Mouse (Mus musculus): ENCODE data around the gene Tap2. TPM values are rescaled to one million over a fixed set of nuclear protein-coding genes. Genes with fewer than 3 reads are reported as not detected.
"Not testable (repeated sequence)": the region's sequence is repeated elsewhere in the genome, so short reads cannot be mapped to it uniquely, and the experiment has no call there.

Gene Tap2
- total RNA-seq, 2 experiments from 2014 or later, result 4.8 to 6.3 TPM

DNA sequence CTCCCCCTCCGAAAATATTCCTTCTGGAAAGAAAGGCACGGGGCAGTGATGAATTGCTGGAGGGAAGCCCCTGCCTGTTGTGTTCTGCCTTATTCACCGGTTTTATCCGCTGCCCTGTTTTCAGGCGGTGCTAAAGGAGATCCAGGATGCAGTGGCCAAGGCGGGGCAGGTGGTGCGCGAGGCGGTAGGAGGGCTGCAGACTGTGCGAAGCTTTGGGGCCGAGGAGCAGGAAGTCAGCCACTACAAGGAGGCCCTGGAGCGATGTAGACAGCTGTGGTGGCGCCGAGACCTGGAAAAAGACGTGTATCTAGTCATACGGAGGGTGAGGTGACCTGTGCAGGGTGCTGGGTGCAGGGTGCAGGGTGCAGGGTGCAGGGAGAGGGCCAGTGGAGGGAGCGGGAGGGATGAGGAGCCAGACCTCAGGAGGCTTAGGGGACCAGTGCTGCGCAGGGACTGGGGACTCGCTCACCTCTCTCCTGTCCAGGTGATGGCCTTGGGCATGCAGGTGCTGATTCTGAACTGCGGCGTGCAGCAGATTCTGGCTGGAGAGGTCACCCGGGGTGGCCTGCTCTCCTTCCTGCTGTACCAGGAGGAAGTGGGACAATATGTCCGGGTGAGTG, 8.5 kb downstream of the Tap2 start:
- no peak for DNase-seq (ENCODE audit: low spot score in 2 of 2)

DNA sequence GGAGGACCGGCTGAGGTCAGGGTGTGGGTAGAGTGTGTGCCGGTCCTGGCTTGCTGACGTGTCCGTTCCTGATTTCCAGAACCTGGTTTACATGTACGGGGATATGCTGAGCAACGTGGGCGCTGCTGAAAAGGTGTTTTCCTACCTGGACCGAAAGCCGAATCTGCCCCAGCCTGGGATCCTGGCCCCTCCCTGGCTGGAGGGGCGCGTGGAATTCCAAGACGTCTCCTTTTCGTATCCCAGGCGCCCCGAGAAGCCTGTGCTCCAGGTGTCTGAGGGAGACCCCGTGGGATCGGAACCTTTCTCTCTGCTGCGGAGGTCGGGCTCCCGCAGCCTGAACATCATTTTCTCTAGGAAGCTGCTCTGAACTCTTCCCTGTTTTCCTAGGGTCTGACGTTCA, 10.6 kb downstream of the Tap2 start:
- DNase-seq (ENCODE audit: low spot score in 2 of 2), result no peak

DNA sequence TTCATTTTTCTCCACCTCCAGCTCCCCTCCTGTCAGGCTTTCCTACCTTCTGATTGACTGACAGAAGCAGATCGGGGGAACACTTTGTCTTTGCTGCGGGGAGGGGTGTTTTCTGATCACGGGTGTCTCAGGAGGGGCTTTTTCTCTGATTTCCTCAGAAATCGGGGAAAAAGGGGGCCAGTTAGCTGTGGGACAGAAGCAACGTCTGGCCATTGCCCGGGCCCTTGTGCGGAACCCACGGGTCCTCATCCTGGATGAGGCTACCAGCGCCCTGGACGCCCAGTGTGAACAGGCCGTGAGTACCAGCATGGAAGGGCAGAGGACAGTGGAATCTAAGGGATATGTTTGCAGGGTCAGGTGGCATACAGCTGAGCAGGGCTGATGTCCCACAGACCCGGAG, 11.8 kb downstream of the Tap2 start:
- DNase-seq (ENCODE audit: low spot score in 2 of 2), result no peak

DNA sequence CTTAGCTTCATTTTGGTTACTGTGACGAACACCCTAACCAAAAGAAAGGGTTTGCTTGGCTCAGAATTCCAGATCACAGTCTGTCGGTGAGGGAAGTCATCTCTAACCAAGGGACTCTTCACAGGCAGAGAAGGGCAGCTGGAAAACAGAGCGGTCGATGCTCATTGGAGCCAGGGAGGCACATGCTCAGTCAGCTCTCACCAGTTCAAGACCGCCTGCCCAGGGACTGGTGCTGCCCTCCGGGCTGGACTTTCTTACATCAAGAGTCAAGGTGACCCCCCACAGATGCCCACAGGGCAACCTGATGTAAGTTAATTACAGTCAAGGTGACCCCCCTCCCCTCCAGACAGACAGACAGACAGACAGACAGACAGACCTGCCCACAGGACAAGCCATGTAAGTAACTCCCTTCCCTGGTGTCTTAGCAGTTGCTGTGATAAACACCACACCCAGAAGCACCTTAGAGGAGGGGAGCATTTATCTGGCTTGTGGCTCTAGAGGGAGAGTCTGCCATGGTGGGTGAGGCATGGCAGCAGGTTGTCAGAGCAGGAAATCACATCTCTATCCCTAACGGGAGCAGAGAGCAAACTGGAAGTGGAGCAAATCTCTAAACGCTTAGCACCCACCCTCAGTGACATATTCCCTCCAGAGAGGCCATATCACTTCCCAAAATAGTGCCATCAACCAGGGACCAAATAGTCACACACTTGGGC, 14.0 kb downstream of the Tap2 start:
- no peak for DNase-seq (ENCODE audit: low spot score in 2 of 2)

DNA sequence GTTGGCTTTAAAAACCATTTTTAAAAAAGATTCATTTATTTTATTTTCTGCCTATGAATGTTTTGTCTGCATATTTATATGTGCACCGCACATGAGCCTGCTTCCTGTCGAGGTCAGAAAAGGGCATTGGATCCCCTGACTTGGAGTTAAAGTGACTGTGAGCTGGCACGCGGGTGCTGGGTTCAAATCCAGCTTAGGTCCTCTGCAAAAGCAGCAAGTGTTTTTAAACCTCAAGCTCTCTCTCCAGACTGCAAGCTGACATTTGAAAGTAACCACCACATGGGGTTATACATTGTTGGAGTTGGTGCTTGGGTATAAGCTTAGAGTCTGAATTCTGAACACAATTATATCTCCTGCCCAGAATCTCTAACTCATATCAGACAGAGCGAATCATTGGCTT, 14.7 kb downstream of the Tap2 start:
- no peak for DNase-seq (ENCODE audit: low spot score in 2 of 2)

DNA sequence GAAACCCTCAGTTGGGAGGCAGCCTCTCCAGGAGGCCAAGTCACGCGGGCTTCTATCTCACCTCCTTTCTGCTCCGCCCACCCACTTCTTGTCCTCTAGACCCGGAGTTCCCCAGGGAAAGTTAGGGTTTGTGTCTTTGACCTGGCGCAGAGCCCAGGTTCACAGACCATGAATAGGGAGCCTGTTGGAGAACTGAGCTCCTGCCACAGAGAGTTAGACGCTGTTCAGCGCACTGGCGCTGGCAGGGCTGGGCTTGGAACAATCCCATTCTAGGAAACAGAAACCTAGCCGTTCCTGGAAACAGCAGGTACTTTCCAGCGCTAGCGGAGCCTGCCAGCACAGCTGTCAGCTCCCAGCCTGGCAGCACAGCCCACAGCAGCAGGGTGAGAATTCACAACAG, 15.3 kb downstream of the Tap2 start:
- peak; percentile 32 to 45 for DNase-seq (ENCODE audit: low spot score in 2 of 2)

DNA sequence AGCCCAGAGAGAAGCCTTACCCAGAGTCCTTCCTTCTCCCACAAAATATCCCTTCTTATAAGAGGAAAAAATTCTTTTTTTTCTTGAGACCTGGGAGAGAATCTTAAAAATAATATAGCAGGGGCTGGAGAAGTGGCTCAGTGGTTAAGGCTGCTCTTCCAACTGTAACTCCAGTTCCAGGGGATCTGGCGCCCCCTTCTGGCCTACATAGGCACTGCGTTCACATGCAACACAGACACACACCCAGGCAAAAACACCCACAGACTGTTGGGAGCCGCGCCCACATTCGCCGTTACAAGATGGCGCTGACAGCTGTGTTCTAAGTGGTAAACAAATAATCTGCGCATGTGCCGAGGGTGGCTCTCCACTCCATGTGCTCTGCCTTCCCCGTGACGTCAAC, 15.8 kb downstream of the Tap2 start:
- peak; percentile 66 to 70 for DNase-seq (ENCODE audit: low spot score in 2 of 2)

DNA sequence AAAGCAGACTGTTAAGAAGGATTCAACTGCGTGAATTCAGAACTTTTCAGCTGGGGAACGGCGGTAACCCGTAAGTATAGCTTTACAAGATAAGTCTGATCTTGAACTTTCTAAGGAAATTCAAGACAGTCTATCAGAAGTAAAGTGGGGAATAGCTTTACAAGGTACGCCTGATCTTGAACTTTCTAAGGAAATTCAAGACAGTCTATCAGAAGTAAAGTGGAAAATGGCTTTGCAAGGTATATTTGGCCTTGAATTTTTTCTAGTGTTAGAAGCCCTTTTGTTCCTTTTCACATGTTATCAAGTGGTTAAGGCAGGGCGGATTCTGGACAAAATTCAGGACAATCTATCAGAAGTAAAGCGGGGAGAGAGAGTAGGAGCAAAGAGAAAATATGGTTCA, 16.5 kb downstream of the Tap2 start:
- not testable (repeated sequence) for DNase-seq (ENCODE audit: low spot score in 2 of 2)

DNA sequence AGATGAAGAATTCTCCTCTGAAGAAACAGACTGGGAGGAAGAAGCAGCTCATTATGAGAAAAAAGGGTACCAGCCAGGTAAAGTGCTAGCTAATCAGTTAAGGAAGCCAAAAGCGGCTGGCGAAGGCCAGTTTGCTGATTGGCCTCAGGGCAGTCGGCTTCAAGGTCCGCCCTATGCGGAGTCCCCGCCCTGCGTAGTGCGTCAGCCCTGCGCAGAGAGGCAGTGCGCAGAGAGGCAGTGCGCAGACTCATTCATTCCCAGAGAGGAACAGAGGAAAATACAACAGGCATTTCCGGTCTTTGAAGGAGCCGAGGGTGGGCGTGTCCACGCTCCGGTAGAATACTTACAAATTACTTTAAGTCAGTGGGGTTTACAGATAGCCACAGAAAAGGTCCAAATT, 17.1 kb downstream of the Tap2 start:
- DNase-seq (ENCODE audit: low spot score in 2 of 2), result not testable (repeated sequence)

DNA sequence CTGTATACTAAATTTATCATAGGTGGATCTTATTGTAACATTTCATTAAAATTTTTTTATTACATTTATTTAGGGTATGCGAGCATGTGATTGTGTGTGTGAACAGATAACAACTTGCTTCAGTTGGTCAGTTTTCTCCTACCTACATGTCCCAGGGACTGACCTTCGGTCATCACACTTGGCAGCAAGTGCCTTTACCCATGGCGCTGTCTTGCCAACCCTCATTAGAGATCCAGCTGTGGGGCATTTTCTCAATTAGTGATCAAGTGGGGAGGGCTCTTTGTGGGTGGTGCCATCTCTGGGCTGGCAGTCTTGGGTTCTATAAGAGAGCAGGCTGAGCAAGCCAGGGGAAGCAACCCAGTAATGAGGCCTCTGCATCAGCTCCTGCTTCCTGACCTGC, 21.5 kb downstream of the Tap2 start:
- no peak for DNase-seq (ENCODE audit: low spot score in 2 of 2)

DNA sequence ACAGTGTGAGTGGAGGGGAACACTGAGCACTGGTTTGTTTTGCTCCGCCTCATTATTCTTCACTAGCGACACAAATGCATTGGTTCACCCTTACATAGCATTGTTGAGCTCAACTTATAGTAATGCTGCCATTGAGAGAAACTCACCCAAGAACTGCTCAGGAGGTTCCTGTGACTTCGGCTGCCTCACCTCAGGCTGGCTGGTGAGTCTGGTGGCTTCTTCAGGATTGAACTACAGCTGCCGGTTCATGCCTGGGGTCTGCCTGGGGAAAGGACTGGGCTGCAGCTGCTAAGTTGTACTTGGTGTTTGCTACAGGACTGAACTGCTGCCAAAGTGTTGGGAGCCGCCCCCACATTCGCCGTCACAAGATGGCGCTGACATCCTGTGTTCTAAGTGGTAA, 22.1 kb downstream of the Tap2 start:
- DNase-seq (ENCODE audit: low spot score in 2 of 2), result no peak

DNA sequence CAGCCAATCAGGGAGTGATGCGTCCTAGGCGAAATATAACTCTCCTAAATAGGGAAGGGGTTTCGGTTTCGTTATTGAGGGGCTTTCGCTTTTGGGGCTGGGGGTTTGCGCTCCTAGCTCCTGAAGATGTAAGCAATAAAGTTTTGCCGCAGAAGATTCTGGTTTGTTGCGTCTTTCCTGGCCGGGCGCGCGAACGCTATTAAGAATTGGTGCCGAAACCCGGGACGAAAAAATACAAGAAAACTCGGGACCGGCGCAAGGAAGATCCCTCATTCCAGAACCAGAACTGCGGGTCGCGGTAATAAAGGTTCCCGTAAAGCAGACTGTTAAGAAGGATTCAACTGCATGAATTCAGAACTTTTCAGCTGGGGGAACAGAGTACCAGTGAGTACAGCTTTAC, 22.6 kb downstream of the Tap2 start:
- DNase-seq (ENCODE audit: low spot score in 2 of 2), result not testable (repeated sequence)

DNA sequence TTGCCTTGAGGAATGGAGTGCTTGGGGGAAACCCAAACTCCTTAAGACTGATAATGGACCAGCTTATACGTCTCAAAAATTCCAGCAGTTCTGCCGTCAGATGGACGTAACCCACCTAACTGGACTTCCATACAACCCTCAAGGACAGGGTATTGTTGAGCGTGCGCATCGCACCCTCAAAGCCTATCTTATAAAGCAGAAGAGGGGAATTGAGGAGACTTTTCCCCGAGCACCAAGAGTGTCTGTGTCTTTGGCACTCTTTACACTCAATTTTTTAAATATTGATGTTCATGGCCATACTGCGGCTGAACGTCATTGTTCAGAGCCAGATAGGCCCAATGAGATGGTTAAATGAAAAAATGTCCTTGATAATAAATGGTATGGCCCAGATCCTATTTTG, 27.6 kb downstream of the Tap2 start:
- DNase-seq (ENCODE audit: low spot score in 2 of 2), result not testable (repeated sequence)

DNA sequence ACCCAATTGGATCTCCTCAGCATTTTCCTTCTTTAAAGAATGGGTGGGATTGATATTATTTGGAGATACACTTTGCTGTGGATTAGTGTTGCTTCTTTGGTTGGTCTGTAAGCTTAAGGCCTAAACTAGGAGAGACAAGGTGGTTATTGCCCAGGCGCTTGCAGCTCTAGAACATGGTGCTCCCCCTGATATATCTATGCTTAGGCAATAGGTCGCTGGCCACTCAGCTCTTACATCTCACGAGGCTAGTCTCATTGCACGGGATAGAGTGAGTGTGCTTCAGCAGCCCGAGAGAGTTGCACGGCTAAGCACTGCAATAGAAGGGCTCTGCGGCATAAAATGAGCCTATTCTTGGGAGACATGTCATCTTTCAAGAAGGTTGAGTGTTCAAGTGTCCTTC, 28.7 kb downstream of the Tap2 start:
- DNase-seq (ENCODE audit: low spot score in 2 of 2), result not testable (repeated sequence)

DNA sequence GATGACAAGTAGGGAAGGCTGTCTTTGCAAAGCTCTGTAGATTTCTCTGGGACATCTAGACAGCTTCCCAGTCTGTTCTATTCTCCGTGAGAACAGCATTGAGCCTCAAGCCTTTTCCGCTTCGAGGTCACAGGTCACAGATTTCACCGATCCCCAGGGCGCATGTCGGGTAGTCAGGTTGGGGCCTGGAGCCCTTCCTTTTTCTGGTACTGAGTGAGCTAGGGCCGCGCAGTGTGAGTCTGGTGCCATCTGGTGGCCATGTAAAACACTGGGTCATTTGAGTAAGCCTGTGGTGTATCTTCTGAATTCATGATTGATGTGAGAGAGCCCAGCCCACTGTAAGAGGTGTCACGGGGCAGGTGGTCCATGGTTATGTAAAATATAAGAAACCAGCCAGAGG, 31.6 kb downstream of the Tap2 start:
- DNase-seq (ENCODE audit: low spot score in 2 of 2), result peak; percentile 75 to 82

DNA sequence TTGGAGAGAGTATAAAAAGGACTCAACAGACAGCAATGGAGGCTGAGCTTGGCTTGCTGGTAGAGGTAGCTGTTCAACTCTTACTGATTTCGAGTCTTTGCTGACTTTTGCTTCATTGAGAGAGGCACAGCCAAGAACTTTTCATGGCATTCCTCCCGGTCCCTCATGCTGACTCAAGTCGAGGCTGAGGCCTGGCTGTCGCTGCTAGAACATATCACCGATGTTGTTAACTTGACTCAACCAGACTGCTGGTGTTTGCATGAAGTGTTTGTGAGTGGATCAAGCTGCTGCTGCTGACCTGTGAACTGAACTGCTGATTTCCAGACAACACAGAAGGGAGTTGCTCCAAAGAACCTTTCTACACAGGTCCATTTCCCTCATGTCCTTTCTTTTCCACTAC, 33.4 kb downstream of the Tap2 start:
- no peak for DNase-seq (ENCODE audit: low spot score in 2 of 2)

DNA sequence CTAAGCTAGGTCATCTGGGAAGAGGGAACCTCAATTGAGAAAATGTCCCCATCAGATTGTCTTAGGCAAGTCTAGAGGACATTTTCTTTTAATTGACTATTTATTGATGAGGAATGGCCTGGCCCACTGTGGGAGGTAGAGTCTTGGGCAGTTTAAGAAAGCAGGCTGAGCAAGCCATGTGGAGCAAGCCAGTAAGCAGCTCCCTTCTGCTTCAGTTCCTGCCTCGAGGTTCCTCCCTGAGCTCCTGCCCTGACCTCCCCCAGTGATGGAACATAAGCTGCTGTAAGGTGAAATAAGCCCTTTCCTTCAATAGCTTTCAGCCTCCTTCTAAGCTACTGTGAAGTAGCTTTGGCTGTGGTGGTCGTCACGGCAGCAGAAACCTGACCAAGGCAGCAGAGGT, 34.4 kb downstream of the Tap2 start:
- DNase-seq (ENCODE audit: low spot score in 2 of 2), result no peak

DNA sequence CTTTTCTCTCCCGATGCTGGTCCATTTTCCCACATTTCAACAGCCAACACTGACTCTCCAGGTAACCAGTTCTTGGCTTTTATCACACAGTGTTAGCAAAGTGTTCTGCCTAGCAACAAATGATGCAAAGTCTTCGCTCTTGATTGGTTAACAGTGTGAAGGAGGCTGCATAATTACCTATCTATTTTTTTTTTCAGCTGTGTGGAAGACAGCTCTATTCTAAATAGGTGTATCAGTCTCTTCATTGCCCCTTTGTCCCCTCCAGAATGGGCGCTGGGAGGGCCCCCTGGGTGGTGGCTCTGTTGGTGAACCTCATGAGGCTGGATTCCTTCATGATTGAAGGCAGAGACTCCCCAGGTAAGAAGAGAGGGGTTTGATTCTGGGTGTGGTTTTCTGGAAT, 35.4 kb downstream of the Tap2 start, which contains the start of gene H2-Ob:
Gene H2-Ob (plus strand): TSS at position 198 of the 400 bp plus-strand sequence.
- DNase-seq (ENCODE audit: low spot score in 2 of 2), result no peak

DNA sequence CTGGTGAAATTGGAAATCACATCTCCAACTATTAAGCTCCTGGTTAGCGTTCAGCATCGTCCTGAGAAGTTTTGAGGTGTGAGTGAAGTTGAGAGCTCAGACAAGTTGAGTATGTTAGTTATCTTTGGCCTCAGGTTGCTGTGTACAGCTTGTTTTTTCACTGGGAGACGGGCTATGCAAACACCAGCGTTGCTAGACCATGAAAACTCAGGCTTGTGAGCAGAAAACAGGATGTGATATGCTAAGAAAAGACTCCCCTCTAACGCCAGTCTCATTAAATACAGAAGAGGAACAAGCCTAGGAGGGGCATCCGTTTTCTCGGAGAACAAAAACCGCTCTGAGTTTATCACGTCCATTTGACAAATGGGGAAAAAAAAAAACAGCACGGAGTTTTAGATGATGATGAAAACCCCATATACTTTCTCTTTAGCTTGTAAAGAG, 36.3 kb downstream of the Tap2 start:
- DNase-seq (ENCODE audit: low spot score in 2 of 2), result no peak

DNA sequence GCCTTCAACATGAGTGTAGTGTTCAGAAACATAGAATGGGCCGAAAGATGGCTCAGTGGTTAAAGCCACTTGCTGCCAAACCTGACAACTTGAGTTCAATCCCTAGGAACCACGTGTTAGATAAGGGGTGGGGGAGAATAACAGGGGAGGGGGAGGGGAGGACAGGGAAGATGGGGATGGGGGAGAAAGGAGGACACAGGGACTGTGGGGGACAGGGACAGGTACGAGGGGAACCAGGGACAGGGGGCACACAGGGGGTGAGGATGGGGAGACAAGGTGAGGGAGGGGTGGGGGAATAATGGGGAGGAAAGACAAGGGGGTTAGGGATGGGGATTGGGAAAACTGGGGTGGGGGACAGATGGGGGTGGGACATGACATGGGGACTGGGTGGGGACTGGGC, 37.0 kb downstream of the Tap2 start:
- DNase-seq (ENCODE audit: low spot score in 2 of 2), result no peak

DNA sequence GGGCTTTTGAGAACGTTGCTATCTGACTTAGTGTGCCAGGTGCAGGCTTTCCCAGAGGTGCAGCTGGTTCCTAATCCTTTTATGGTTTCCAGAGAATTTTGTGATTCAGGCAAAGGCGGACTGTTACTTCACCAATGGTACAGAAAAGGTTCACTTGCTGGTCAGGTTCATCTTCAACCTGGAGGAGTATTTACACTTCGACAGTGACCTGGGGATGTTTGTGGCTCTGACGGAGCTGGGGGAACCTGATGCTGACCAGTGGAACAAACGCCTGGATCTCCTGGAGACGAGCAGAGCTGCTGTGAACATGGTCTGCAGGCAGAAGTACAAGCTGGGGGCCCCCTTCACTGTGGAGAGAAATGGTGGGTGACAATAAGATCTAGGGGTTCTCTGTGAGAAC, 37.6 kb downstream of the Tap2 start:
- peak in 1 of 2 experiments; percentile 1 for DNase-seq (ENCODE audit: low spot score in 2 of 2)

DNA sequence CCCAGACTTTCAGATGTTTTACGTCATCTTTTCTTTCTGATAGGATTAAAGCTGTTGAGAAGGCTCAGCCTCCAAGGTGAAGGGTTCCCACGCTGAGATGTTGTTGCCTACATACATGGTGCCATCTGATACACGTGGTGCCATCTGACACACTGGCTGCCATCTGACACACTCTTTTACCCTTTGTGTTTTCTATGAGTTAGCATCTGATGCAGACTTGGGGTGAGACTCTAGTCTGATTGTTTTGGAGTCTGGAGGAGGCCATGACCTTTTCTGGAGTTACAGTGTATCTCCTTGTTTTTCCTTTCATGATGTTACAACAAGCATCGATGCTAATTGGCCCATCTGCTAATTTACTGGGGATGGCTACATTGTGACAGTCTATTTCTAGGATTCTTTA, 41.3 kb downstream of the Tap2 start:
- no peak for DNase-seq (ENCODE audit: low spot score in 2 of 2)

DNA sequence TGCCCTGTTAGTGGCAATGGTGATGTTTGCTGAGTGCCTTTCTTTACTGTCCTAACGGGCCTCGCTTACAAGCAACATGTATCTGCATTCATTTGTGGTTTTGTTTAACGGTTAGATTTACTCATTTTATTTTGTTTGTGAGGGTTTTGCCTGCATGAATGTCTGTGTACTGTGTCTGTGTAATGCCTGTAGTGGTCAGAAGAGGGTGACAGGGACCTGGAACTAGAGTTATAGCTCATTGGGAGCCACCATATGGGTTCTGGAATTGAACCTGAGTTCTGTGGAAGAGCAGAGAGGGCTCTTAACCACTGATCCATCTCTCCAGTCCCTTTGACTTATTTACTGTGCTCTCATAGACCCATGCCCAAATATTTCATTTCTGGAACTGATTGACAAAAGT, 43.7 kb downstream of the Tap2 start:
- no peak for DNase-seq (ENCODE audit: low spot score in 2 of 2)
